Mouse (Mus musculus) bone marrow, adult 2 months (tissue): ENCODE results near the gene Fbxl3.

Experiments
- CTCF ChIP-seq: fragments of 200-500 bp; IDR thresholded peaks from 2 replicates; pipeline ENCODE4 v1.5.1; 2011; ENCODE audit warnings: low read length, control low read depth; ENCODE audit not compliant: control insufficient read depth, insufficient read depth
- POLR2A ChIP-seq: fragments of 200-500 bp; IDR thresholded peaks from 2 replicates; pipeline ENCODE4 v1.6.1; 2011; ENCODE audit warnings: low read depth, mild to moderate bottlenecking, control low read depth, low read length, borderline replicate concordance; ENCODE audit not compliant: control insufficient read depth

GRCm38 (mm10) chr14:103101171-103101570 lies 1.8 kb upstream of the Fbxl3 start:
- TF ChIP-seq CTCF (no peak), POLR2A (no peak)
